Comparison of ENCODE assay signal across 8 mouse cellular contexts in the genomic region with DNA sequence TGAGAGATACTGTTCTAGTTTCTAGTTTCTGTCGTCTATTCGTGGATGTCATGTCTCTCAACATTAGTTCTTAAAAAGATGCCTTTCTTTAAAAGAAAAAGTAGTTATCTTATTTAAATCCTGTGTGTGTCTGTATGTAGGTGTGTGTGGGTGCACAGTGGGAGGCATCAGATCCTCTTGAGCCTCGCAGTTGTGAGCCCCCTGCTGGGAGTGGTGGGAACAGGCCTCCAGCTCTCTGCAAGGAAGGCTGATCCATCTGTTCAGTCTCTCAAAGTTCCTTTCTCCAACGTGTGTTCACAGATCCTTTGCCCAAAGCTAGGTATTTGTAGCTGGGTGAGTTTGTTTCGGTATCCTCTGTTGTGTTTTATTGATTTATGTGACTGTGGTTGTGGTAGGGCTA.
DNase-seq lines count a peak whose midpoint lies in the region; ATAC-seq and TF ChIP-seq lines count a peak whose summit lies in the region.

No protein-coding gene starts in this region.

- TF ChIP-seq POLR2A in lung, adult 2 months (IDR thresholded peaks at IDR 0.05; ENCODE audit: borderline replicate concordance, extremely low read depth, low read depth, low read length), result no peak

- H3K36me3 ChIP-seq in hindbrain, embryonic 10.5 days, result no peaks in the 10 kb centered on the region
- H3K36me3 ChIP-seq in hindbrain, embryonic 14.5 days (replicated peaks; ENCODE audit: control insufficient read depth, insufficient read depth), result no peaks in the 10 kb centered on the region

- intact Hi-C loops in heart, postnatal 36 days (cut with DNase I), result loop anchor here (2.0 kb wide), 1 partner anchor 261 kb away; no protein-coding TSS in a partner anchor

- no peak overlapping the region for H3K9ac ChIP-seq in hindbrain, embryonic 14.5 days

- H3K4me2 ChIP-seq in hindbrain, embryonic 14.5 days (replicated peaks), result no peak overlapping the region

- TF ChIP-seq CTCF in lung, adult 2 months (IDR thresholded peaks at IDR 0.05; ENCODE audit: insufficient read depth, low read length), result peak; percentile 83

- no peak overlapping the region for H3K27ac ChIP-seq in hindbrain, embryonic 10.5 days
- no peak overlapping the region for H3K27ac ChIP-seq in hindbrain, embryonic 14.5 days

- no peak overlapping the region for H3K4me3 ChIP-seq in hindbrain, embryonic 10.5 days
- H3K4me3 ChIP-seq in hindbrain, embryonic 14.5 days (replicated peaks; ENCODE audit: low read length), result no peak overlapping the region
- H3K4me3 ChIP-seq in lung, adult 2 months (replicated peaks; ENCODE audit: extremely low read depth, low read depth, low read length), result no peak overlapping the region

- WGBS in hindbrain, embryonic 10.5 days, result 51% methylated on average over 5 of the region's 5 CpGs
- 60% methylated on average over 5 of the region's 5 CpGs for WGBS in hindbrain, embryonic 14.5 days
- 47% methylated on average over 5 of the region's 5 CpGs for WGBS in lung, adult 2 months

- no peak for ATAC-seq in hindbrain, embryonic 14.5 days (ENCODE audit: low FRiP score)

- peak; percentile 11 for DNase-seq in hindbrain, embryonic 10.5 days (ENCODE audit: low spot score)
- no peak for DNase-seq in hindbrain, embryonic 14.5 days (ENCODE audit: low spot score)
- peak; percentile 75 for DNase-seq in CD4-positive, CD25-positive, alpha-beta regulatory T cell, adult 2 months (ENCODE audit: low read depth, low spot score)
- peak; percentile 61 for DNase-seq in adrenal gland, postnatal 10 days
- peak; percentile 13 to 48 for DNase-seq in heart, postnatal 36 days
- DNase-seq in lung, adult 2 months, result peak; percentile 7
- DNase-seq in thymus, postnatal 25 days, result peak; percentile 23
- DNase-seq in layer of hippocampus, postnatal 14 days (ENCODE audit: low spot score in 2 of 2), result no peak

- no peaks in the 10 kb centered on the region for H3K27me3 ChIP-seq in hindbrain, embryonic 10.5 days (ENCODE audit: insufficient read depth, poor library complexity, severe bottlenecking)
- H3K27me3 ChIP-seq in hindbrain, embryonic 14.5 days (ENCODE audit: control insufficient read depth, insufficient read depth, low read length), result no peaks in the 10 kb centered on the region

- no peaks in the 10 kb centered on the region for H3K9me3 ChIP-seq in hindbrain, embryonic 10.5 days
- peaks cover 6% of the 10 kb centered on the region; the same call in 1 of the 2 replicates for H3K9me3 ChIP-seq in hindbrain, embryonic 14.5 days (ENCODE audit: control insufficient read depth, low read length)

- H3K4me1 ChIP-seq in hindbrain, embryonic 10.5 days (replicated peaks), result no peaks in the 10 kb centered on the region
- H3K4me1 ChIP-seq in hindbrain, embryonic 14.5 days (replicated peaks; ENCODE audit: control insufficient read depth, insufficient read depth, low read length), result no peaks in the 10 kb centered on the region
- no peaks in the 10 kb centered on the region for H3K4me1 ChIP-seq in lung, adult 2 months (ENCODE audit: control insufficient read depth, insufficient read depth, low read length)

Comparison
In these comparisons a context has a peak if more than half of its experiments do, and no peak if none do; other contexts are left out.
1. DNase-seq: peak in hindbrain, embryonic 10.5 days (single experiment), CD4-positive, CD25-positive, alpha-beta regulatory T cell, adult 2 months (single experiment), adrenal gland, postnatal 10 days (single experiment), heart, postnatal 36 days (2 of 2), lung, adult 2 months (single experiment) and thymus, postnatal 25 days (single experiment); none in hindbrain, embryonic 14.5 days (single experiment) and layer of hippocampus, postnatal 14 days (0 of 2).